Mouse (Mus musculus): ENCODE data around the gene Kcnab2. TPM values are rescaled to one million over a fixed set of nuclear protein-coding genes. Genes with fewer than 3 reads are reported as not detected.

Kcnab2 gene
- 1 to 10 TPM; 4.6 to 5.5 TPM for total RNA-seq (2021)
- long read RNA-seq, experiment 1, partial matches to known transcripts: 2 of 4 reads
- long read RNA-seq, experiment 1, other reads (novel, unspliced or antisense): 1 of 4 reads
- long read RNA-seq, experiment 2, partial matches to known transcripts: 1 of 9 reads
- long read RNA-seq, experiment 2, other reads (novel, unspliced or antisense): 4 of 9 reads

GRCm38 (mm10) chr4:152477466-152478223 lies at the start of gene Kcnab2:
Kcnab2 (minus strand) TSS chr4:152477871.
- peak; percentile 98 to 99 for DNase-seq (ENCODE audit: low spot score in 2 of 2)

- DNase-seq (ENCODE audit: low spot score in 2 of 2): peak; percentile 34 to 47
These were observed 42.4 kb upstream of the Kcnab2 start for GRCm38 (mm10) chr4:152520083-152520482.

- no peak for DNase-seq (ENCODE audit: low spot score in 2 of 2)
These were observed 41.4 kb upstream of the Kcnab2 start for GRCm38 (mm10) chr4:152519106-152519505.

- no peak for DNase-seq (ENCODE audit: low spot score in 2 of 2)
These were observed 37.2 kb upstream of the Kcnab2 start for GRCm38 (mm10) chr4:152514884-152515283.

GRCm38 (mm10) chr4:152512221-152512925 lies 34.7 kb upstream of the Kcnab2 start:
- DNase-seq (ENCODE audit: low spot score in 2 of 2): no peak

GRCm38 (mm10) chr4:152494360-152494879 lies 16.7 kb upstream of the Kcnab2 start:
- DNase-seq (ENCODE audit: low spot score in 2 of 2): peak in 1 of 2 experiments; percentile 26

- DNase-seq (ENCODE audit: low spot score in 2 of 2): peak; percentile 65 to 72
These were observed 13.7 kb upstream of the Kcnab2 start for GRCm38 (mm10) chr4:152491250-152491899.

- no peak for DNase-seq (ENCODE audit: low spot score in 2 of 2)
These were observed 12.6 kb upstream of the Kcnab2 start for GRCm38 (mm10) chr4:152490311-152490710.

- no peak for DNase-seq (ENCODE audit: low spot score in 2 of 2)
These were observed 10.4 kb upstream of the Kcnab2 start for GRCm38 (mm10) chr4:152488046-152488445.

GRCm38 (mm10) chr4:152480426-152480825 lies 2.8 kb upstream of the Kcnab2 start:
- DNase-seq (ENCODE audit: low spot score in 2 of 2): no peak

- DNase-seq (ENCODE audit: low spot score in 2 of 2): no peak
These were observed 525 bp upstream of the Kcnab2 start for GRCm38 (mm10) chr4:152478224-152478567.

- no peak for DNase-seq (ENCODE audit: low spot score in 2 of 2)
These were observed 585 bp downstream of the Kcnab2 start for GRCm38 (mm10) chr4:152477106-152477465.

GRCm38 (mm10) chr4:152476427-152477023 lies 1.1 kb downstream of the Kcnab2 start, which contains the start of gene Nphp4:
Nphp4 (plus strand) TSS chr4:152476706.
- DNase-seq (ENCODE audit: low spot score in 2 of 2): no peak

GRCm38 (mm10) chr4:152475941-152476340 lies 1.7 kb downstream of the Kcnab2 start:
- no peak for DNase-seq (ENCODE audit: low spot score in 2 of 2)

GRCm38 (mm10) chr4:152467951-152468350 lies 9.7 kb downstream of the Kcnab2 start:
- no peak for DNase-seq (ENCODE audit: low spot score in 2 of 2)

- DNase-seq (ENCODE audit: low spot score in 2 of 2): no peak
These were observed 11.1 kb downstream of the Kcnab2 start for GRCm38 (mm10) chr4:152466601-152467000.

- DNase-seq (ENCODE audit: low spot score in 2 of 2): no peak
These were observed 12.6 kb downstream of the Kcnab2 start for GRCm38 (mm10) chr4:152465116-152465515.

- DNase-seq (ENCODE audit: low spot score in 2 of 2): no peak
These were observed 14.5 kb downstream of the Kcnab2 start for GRCm38 (mm10) chr4:152463147-152463546.

GRCm38 (mm10) chr4:152462516-152462915 lies 15.2 kb downstream of the Kcnab2 start:
- DNase-seq (ENCODE audit: low spot score in 2 of 2): no peak

GRCm38 (mm10) chr4:152457673-152458072 lies 20.0 kb downstream of the Kcnab2 start:
- DNase-seq (ENCODE audit: low spot score in 2 of 2): no peak

- no peak for DNase-seq (ENCODE audit: low spot score in 2 of 2)
These were observed 21.1 kb downstream of the Kcnab2 start for GRCm38 (mm10) chr4:152456609-152457008.

Data from adrenal gland, adult 18-20 months (tissue).